Mouse (Mus musculus) mouse trophoblast stem cell (cell line): ENCODE results near the gene Sorbs2.

Source experiments
- in situ Hi-C, 2 experiments: fragments of 300-500 bp; cut with MseI, MboI; formaldehyde crosslinking; loops; 2 replicates in 1 of 2; 3 replicates in 1 of 2; pipeline ENCODE4 v1.15.1; 2025

Sorbs2 gene

DNA sequence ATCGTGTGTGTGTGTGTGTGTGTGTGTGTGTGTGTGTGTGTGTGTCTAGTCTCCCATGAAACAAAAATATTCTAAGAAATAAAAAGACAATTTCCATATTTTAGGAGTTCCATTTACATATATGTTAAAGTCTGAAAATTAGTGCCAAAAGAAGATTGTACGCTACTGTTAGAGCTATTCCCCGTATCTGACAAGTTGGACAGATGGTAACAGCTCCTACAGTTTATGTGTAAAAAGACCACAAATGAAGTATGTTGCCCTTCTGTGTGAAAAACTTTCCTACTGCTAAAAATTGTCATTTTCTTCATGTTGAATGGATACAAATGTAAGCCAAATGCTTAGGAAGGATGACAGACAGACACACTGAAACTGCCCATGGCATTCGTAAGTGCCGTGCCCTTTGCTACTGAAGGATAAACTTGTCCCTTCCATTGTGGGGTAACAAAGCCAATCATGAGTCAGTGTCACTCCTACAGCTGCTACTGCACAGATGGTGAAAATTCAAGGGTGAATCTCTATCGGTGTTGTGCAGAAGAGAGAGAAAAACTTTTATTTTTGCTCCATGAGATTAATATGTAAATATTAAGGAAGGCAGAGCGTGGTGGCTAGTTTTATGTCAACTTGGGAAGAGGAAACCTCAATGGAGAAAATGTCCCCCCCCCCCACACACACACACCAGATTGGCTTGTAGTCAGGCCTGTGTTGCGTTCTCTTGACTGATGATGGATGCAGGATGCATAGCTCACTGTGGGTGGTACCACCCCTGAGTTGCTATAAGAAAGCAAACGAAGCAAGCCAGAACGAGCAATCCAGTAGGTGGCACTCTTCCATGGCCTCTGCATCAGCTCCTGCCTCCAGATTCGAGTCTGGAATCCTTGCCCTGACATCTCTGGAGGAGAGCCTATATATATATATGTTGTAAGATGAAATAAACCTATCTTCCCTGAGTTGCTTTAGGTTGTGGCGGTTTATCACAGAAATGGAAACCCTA lies 244.2 kb downstream of the Sorbs2 start:
- in situ Hi-C loops, result no loop called here

DNA sequence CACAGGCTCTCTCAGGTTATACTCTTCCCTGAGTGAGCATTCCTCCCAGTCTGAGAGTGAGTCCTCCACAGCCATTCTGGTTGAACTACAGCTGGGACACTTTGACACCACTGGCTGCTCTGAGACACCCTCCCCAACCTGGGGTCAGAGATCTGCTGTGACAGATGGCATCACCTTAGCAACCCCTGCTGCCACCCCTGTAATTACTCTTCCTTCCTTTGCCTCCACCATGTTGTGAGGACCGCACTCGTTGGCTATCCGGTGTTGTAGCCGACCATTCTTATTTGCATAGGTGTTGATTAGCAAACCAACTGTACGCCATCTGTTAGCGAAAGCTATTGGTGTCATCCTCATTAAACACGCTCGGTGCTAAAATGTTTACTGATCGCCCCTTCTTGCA lies 247.9 kb downstream of the Sorbs2 start:
- in situ Hi-C loops, result no loop called here

DNA sequence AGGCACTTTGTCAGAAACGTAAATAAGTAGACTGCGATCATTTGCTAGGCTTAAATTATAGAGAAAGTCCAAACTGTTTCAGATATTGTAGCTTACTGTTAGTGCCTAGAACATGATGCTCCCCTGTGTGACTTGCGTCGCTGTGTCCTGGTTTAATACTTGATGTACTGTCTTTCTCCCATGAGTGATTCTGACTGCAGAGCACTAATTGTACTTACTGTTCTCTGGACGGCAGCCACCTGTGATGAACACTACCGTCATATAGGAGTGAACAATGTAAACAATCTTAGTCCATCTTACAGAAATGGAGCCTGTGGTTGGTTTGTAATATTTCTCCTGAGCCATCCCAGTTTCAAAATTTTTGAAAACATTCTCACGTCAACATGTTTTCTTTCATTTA lies 248.4 kb downstream of the Sorbs2 start:
- in situ Hi-C loops, result no loop called here

GRCm38 (mm10) chr8:45760622-45761021 lies 253.0 kb downstream of the Sorbs2 start:
- in situ Hi-C loops, result no loop called here

DNA sequence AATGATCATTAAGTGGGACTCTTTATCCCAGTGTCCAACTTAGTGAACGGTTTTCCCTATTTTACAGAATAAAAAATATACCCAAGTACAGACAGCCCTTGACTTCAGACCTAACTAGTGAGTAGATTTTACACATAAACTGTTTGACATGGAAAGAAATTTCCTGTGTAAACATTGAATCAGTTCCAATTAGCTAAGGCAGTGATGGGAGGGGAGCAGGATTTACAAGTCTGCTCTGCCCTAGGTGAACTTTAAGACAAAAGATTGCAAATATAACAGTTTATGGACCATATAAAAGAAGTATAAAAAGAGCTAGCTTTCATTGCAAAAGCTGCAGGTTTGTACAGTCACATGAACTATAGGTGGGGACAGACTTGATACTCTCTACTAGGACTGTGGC lies 253.5 kb downstream of the Sorbs2 start:
- in situ Hi-C loops, result no loop called here

DNA sequence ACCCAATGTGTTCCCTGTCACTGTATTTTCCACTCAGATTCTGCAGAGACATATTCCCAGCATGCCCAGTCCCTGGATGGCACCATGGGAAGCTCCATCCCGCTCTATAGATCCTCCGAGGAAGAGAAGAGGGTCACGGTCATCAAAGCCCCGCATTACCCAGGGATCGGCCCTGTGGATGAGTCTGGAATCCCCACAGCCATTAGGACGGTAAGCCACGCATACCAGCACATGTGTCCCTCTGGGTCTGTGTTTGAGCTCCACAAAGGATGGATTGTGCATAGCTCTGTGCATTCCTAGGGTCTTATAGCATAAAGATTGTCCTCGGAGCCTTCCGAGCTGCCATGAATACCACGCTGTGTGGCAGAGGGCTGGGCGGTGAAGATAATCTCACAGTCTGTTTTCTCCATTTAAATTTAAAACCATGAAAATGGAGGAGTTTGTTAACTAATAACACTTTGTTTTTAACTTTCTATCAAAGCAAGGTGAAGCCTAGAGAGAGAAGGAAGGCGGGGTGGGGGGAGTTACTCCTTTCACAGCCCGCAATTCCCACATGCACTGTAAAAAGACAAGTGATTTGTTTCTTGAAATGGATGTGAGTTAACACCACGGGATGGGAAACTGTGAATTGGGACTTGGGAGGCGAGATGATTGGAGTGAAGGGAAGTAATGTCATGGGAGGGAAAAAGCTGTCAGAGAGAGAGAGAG lies 255.5 kb downstream of the Sorbs2 start:
- in situ Hi-C loops, result no loop called here

GRCm38 (mm10) chr8:45763690-45764342 lies 256.2 kb downstream of the Sorbs2 start:
- in situ Hi-C loops, result no loop called here

DNA sequence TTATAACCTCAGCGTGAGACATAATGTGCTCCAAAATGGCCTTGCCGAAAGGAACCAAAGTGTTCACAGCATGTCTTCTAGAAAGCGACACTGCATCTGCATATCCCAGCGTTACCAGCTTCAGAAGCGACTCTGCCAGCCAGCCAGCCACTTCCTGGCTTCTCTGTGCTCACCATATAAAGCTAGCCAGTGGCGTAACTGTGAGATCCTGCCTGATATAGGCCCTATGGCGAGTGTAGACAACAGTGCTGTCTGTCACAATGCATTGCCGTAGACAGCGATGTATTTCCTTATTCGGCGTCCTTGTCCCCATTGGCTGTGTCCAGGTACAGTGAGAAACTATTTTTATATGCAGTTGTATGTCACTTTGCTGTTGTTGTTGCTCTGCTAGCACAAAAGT lies 258.6 kb downstream of the Sorbs2 start:
- in situ Hi-C loops, result no loop called here

- in situ Hi-C loops, result loop anchor here in 1 of 2 experiments (5.0 kb wide), 1 partner anchor 323 kb away; no protein-coding TSS in a partner anchor
Observed at GRCm38 (mm10) chr8:45774841-45775240, 267.3 kb downstream of the Sorbs2 start.

- in situ Hi-C loops, result loop anchor here in 1 of 2 experiments (5.0 kb wide), 1 partner anchor 323 kb away; no protein-coding TSS in a partner anchor
Observed at GRCm38 (mm10) chr8:45775481-45775880, 267.9 kb downstream of the Sorbs2 start.

GRCm38 (mm10) chr8:45776366-45776765 lies 268.8 kb downstream of the Sorbs2 start:
- in situ Hi-C loops, result loop anchor here in 1 of 2 experiments (5.0 kb wide), 1 partner anchor 324 kb away; no protein-coding TSS in a partner anchor

- in situ Hi-C loops, result loop anchor here in 1 of 2 experiments (5.0 kb wide), 1 partner anchor 325 kb away; no protein-coding TSS in a partner anchor
Observed at GRCm38 (mm10) chr8:45776977-45777376, 269.4 kb downstream of the Sorbs2 start.

GRCm38 (mm10) chr8:45780585-45780984 lies 273.0 kb downstream of the Sorbs2 start:
- in situ Hi-C loops, result loop anchor here in 1 of 2 experiments (5.0 kb wide), 1 partner anchor 323 kb away; no protein-coding TSS in a partner anchor

DNA sequence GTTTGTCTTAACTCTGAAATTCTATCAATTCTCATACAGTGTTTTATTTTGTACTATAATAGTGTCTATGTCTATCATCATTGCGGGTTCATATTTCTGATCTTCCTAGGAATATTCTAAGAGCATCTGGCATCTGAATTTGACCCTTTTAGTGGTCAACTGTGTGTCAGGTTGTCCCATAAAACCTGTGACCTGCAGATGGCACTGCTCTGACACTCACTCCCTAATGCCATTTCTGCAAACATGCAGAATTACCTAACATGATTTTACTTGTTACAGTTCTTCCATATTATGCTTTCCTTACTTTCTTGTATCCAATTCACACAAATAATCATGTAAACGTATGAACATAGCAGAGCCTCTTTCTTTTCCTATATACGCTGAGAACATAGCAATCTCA lies 281.0 kb downstream of the Sorbs2 start:
- in situ Hi-C loops, result no loop called here

GRCm38 (mm10) chr8:45794847-45795246 lies 287.3 kb downstream of the Sorbs2 start:
- in situ Hi-C loops, result no loop called here

DNA sequence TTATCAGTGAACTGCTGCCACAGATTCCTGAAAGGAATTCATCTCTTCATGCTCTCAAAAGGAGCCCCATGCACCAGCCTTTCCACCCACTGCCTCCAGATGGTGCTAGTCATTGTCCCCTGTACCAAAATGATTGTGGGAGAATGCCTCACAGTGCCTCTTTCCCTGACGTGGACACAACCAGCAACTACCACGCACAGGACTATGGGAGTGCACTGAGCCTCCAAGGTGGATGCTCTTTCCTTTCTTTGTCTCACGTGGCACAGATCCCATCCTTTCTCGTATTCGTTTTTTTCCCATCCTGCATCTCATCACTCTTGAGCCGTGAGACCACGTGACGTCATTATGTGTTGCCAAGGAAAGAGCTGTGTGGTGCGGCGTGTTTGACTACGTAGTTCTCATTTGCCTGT lies 288.7 kb downstream of the Sorbs2 start:
- in situ Hi-C loops, result no loop called here

DNA sequence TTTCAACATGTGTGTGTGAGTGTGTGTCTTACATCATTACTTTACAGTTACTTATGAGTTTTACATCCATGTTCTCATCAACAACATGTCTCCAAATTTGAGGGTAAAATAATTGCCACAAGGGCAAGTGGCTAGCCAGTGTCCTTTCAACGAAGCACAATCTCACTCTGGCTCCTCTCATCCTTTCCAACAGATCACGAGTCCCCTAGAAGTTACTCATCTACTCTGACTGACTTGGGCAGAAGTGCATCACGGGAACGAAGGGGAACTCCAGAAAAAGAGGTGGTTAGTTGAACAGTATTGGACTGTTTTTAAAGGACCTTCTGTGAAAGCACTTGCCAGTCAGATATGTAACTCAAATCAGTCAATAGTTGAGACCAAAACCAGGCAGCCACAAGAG lies 291.9 kb downstream of the Sorbs2 start:
- in situ Hi-C loops, result no loop called here

DNA sequence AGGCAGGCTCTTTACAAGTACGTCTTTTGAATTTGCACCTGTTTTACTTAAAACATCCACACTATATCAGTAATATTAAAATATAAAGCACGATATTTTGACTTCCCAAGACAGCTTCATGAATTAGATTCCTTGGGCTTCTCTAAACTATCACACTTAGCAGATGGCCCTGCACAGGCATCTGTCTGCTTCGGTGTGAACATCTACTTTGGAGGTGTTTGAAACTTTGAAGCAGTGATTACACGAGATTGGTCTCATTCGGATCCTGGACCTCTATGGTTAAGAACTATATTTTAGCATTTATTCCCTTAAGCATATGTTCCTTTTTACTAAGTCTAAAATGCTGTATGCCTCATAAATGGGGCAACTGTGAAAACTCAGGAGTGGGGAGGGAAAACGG lies 301.0 kb downstream of the Sorbs2 start:
- in situ Hi-C loops, result no loop called here

DNA sequence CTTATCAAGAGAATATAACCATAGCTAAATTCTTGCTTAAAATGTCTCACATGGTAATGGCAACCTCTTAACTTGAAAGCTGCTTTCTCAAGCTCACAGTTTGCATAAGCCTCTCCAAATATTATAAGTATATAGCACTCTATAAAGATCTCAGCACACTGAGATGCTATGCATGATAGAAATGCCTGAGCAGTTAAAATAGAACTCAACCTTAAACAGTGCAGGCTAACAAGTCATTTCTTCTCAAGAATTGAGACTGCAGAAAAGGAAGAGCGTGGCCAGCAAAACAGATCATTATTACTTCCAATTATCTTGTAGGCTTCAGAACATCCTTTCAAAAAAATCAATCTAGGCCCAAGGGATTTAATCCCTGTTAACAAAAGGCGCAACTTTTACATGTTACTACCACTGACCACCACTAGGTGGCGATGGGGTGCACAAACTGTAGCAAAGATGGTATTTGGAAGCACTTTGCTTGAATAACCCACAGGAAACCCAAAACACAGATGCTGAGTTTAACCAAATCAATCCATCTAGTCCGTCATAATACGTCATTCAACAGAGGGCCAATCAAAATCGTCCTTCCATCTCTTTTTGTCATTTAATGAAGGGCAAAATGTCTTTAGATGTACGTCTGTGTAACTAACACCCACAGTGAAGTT lies 309.3 kb downstream of the Sorbs2 start:
- in situ Hi-C loops, result loop anchor here (5.0 kb wide), 2 partner anchors 115 to 120 kb away; partner anchors contain the start of gene Ccdc110 (in 1 of the 2)

- in situ Hi-C loops, result no loop called here
Observed at GRCm38 (mm10) chr8:45821650-45822049, 314.1 kb downstream of the Sorbs2 start.

GRCm38 (mm10) chr8:45829985-45830548 lies 322.5 kb downstream of the Sorbs2 start:
- in situ Hi-C loops, result no loop called here
